ENCODE assay signal across 8 mouse cellular contexts in genomic region chr2:119744163-119745111, GRCm38 (mm10). TPM values are rescaled to one million over a fixed set of nuclear protein-coding genes. Genes with fewer than 3 reads are reported as not detected.
DNase-seq lines count a peak whose midpoint lies in the region; ATAC-seq lines count a peak whose summit lies in the region.

No protein-coding gene starts in this region.

- peak; percentile 29 to 32 for DNase-seq in heart, adult 18-20 months
- DNase-seq in heart, adult 9 months (ENCODE audit: low spot score in 2 of 2): no peak
- DNase-seq in embryo, embryonic 10.5 days (ENCODE audit: low spot score): peak; percentile 57
- DNase-seq in heart, postnatal 10 days: peak; percentile 45 to 46
- peak; percentile 60 for DNase-seq in limb, embryonic 11.5 days (ENCODE audit: low spot score)
- peak; percentile 61 for DNase-seq in midbrain, embryonic 10.5 days (ENCODE audit: low spot score)
- peak; percentile 34 for DNase-seq in thymus, postnatal 14 days
- DNase-seq in left cerebral cortex, postnatal 25 days (ENCODE audit: low spot score in 2 of 2): no peak

- intact Hi-C loops in heart, postnatal 10 days (cut with DNase I): no loop called here
- intact Hi-C loops in left cerebral cortex, postnatal 25 days (cut with DNase I): loop anchor here (5.0 kb wide), 1 partner anchor 68 kb away; no protein-coding TSS in a partner anchor

- WGBS in limb, embryonic 11.5 days: 2% methylated on average over 45 of the region's 46 CpGs
- WGBS in midbrain, embryonic 10.5 days: 3% methylated on average over 46 of the region's 46 CpGs

- peaks cover 14% of the 10 kb centered on the region for H3K4me1 ChIP-seq in limb, embryonic 11.5 days (ENCODE audit: control insufficient read depth, insufficient read depth, low read length)
- peaks cover 48% of the 10 kb centered on the region for H3K4me1 ChIP-seq in midbrain, embryonic 10.5 days

- no peak overlapping the region for H3K27ac ChIP-seq in limb, embryonic 11.5 days (replicated peaks; ENCODE audit: low read depth, low read length)
- H3K27ac ChIP-seq in midbrain, embryonic 10.5 days (replicated peaks): peak overlapping the region; percentile 52; the same call in 1 of the 2 replicates

- H3K9me3 ChIP-seq in limb, embryonic 11.5 days (ENCODE audit: control insufficient read depth, low read length): no peaks in the 10 kb centered on the region
- no peaks in the 10 kb centered on the region for H3K9me3 ChIP-seq in midbrain, embryonic 10.5 days (replicated peaks)

- H3K27me3 ChIP-seq in limb, embryonic 11.5 days (ENCODE audit: control insufficient read depth, insufficient read depth, low read length): peaks cover 40% of the 10 kb centered on the region
- peaks cover 96% of the 10 kb centered on the region for H3K27me3 ChIP-seq in midbrain, embryonic 10.5 days (ENCODE audit: low read depth, poor library complexity, severe bottlenecking)

- ATAC-seq in limb, embryonic 11.5 days (ENCODE audit: insufficient number of reproducible peaks, low FRiP score, low TSS enrichment, low read depth): no peak

- peak overlapping the region; percentile 14; the same call in 1 of the 2 replicates for H3K4me3 ChIP-seq in limb, embryonic 11.5 days (ENCODE audit: low read depth, low read length)
- peak overlapping the region; percentile 68 for H3K4me3 ChIP-seq in midbrain, embryonic 10.5 days

- H3K36me3 ChIP-seq in limb, embryonic 11.5 days (ENCODE audit: control insufficient read depth, insufficient read depth, low read length): no peaks in the 10 kb centered on the region
- H3K36me3 ChIP-seq in midbrain, embryonic 10.5 days: no peaks in the 10 kb centered on the region

- peak overlapping the region; percentile 37; the same call in 1 of the 2 replicates for H3K9ac ChIP-seq in limb, embryonic 11.5 days (ENCODE audit: low read length)

- peak overlapping the region; percentile 33 for H3K4me2 ChIP-seq in limb, embryonic 11.5 days (ENCODE audit: low read depth, severe bottlenecking)

RNA-seq across cellular contexts. Expression of gene Itpka, which starts 2.3 kb away (rescaled TPM):
- total RNA-seq in heart, adult 18-20 months (2021): under 1 TPM; 0.42 to 0.98 TPM
- total RNA-seq in heart, postnatal 10 days (2021): 1 to 10 TPM in 1 of 2 experiments, under 1 TPM in 1; 0.74 to 1.5 TPM
- polyA plus RNA-seq in limb, embryonic 11.5 days (2014; fragmentation: Nextera tagmentation; extraction: Ambion mirVana): 0.64 and 0.81 TPM in 2 replicates
- polyA plus RNA-seq in midbrain, embryonic 10.5 days (2016; fragmentation: Nextera tagmentation; extraction: Ambion mirVana): 0.73 and 1.4 TPM in 2 replicates
- total RNA-seq in left cerebral cortex, postnatal 25 days (2021): 100 to 1,000 TPM; 188 to 208 TPM

RNA-seq across cellular contexts. Expression of gene Ltk, which starts 15.8 kb away (rescaled TPM):
- total RNA-seq in heart, adult 18-20 months (2021): under 1 TPM in 1 of 2 experiments, not detected in 1; 0.13 TPM
- total RNA-seq in heart, postnatal 10 days (2021): under 1 TPM in 1 of 2 experiments, not detected in 1; 0.15 TPM
- not detected in 2 replicates for polyA plus RNA-seq in limb, embryonic 11.5 days (2014; fragmentation: Nextera tagmentation; extraction: Ambion mirVana)
- 0.11 TPM in 1 of 2 replicates, not detected in the other for polyA plus RNA-seq in midbrain, embryonic 10.5 days (2016; fragmentation: Nextera tagmentation; extraction: Ambion mirVana)
- total RNA-seq in left cerebral cortex, postnatal 25 days (2021): 10 to 100 TPM; 18.9 to 20.6 TPM

RNA-seq across cellular contexts. Expression of gene Rpap1, which starts 42.9 kb away (rescaled TPM):
- 10 to 100 TPM; 14.6 to 14.9 TPM for total RNA-seq in heart, adult 18-20 months (2021)
- 10 to 100 TPM; 13.7 to 14.4 TPM for total RNA-seq in heart, postnatal 10 days (2021)
- polyA plus RNA-seq in limb, embryonic 11.5 days (2014; fragmentation: Nextera tagmentation; extraction: Ambion mirVana): 26.3 and 30.7 TPM in 2 replicates
- 39.8 and 41.0 TPM in 2 replicates for polyA plus RNA-seq in midbrain, embryonic 10.5 days (2016; fragmentation: Nextera tagmentation; extraction: Ambion mirVana)
- 10 to 100 TPM; 17.7 to 20.2 TPM for total RNA-seq in left cerebral cortex, postnatal 25 days (2021)

RNA-seq across cellular contexts. Expression of gene Tyro3, which starts 53.1 kb away (rescaled TPM):
- 1 to 10 TPM; 1.9 to 2.2 TPM for total RNA-seq in heart, adult 18-20 months (2021)
- total RNA-seq in heart, postnatal 10 days (2021): 1 to 10 TPM; 5.0 to 6.6 TPM
- 27.0 and 30.1 TPM in 2 replicates for polyA plus RNA-seq in limb, embryonic 11.5 days (2014; fragmentation: Nextera tagmentation; extraction: Ambion mirVana)
- polyA plus RNA-seq in midbrain, embryonic 10.5 days (2016; fragmentation: Nextera tagmentation; extraction: Ambion mirVana): 27.6 and 27.9 TPM in 2 replicates
- total RNA-seq in left cerebral cortex, postnatal 25 days (2021): 100 to 1,000 TPM; 177 to 182 TPM

Comparison
In these comparisons a context has a peak if more than half of its experiments do, and no peak if none do; other contexts are left out.
1. DNase-seq: peak in heart, adult 18-20 months (2 of 2), embryo, embryonic 10.5 days (single experiment), heart, postnatal 10 days (2 of 2), limb, embryonic 11.5 days (single experiment), midbrain, embryonic 10.5 days (single experiment) and thymus, postnatal 14 days (single experiment); none in heart, adult 9 months (0 of 2) and left cerebral cortex, postnatal 25 days (0 of 2).
2. RNA of gene Itpka, which starts 2.3 kb away (total RNA-seq): 188 to 208 TPM in left cerebral cortex, postnatal 25 days; 0.74 to 1.5 TPM in heart, postnatal 10 days and 0.42 to 0.98 TPM in heart, adult 18-20 months; every median in the first group is over 10 times any median in the second.
3. RNA of gene Ltk, which starts 15.8 kb away (total RNA-seq): 18.9 to 20.6 TPM in left cerebral cortex, postnatal 25 days; 0.15 TPM in heart, postnatal 10 days and 0.13 TPM in heart, adult 18-20 months; every median in the first group is over 10 times any median in the second.